Mouse (Mus musculus) kidney, embryonic 14.5 days (tissue): Measurements from ENCODE around the gene Irf8. TPM values are rescaled to one million over a fixed set of nuclear protein-coding genes. Genes with fewer than 3 reads are reported as not detected.

Experiments used
- ATAC-seq: fragments of 200-750 bp; cut with Nextera tagmentation; 2 replicates; pipeline ENCODE4 v1.8.0; 2017; ENCODE audit warnings: moderate number of reproducible peaks, mild to moderate bottlenecking, moderate TSS enrichment, moderate library complexity; ENCODE audit not compliant: low FRiP score, low TSS enrichment
- H3K27ac ChIP-seq: fragments of 300-500 bp; sonication (generic); 2 replicates; pipeline ENCODE4 v1.5.1; 2014; ENCODE audit warnings: low read depth, mild to moderate bottlenecking, low read length, moderate library complexity, mixed read lengths
- H3K27me3 ChIP-seq: fragments of 300-500 bp; sonication (generic); 2 replicates; pipeline ENCODE4 v1.6.1; 2014; ENCODE audit warnings: mild to moderate bottlenecking, low read length; ENCODE audit not compliant: control insufficient read depth, insufficient read depth
- H3K36me3 ChIP-seq: fragments of 300-500 bp; sonication (generic); 2 replicates; pipeline ENCODE4 v1.6.1; 2014; ENCODE audit warnings: low read length, mixed read lengths; ENCODE audit not compliant: control insufficient read depth, insufficient read depth
- H3K4me1 ChIP-seq: fragments of 300-500 bp; sonication (generic); 2 replicates; pipeline ENCODE4 v1.6.1; 2014; ENCODE audit warnings: low read length, mixed read lengths; ENCODE audit not compliant: control insufficient read depth, insufficient read depth
- H3K4me2 ChIP-seq: fragments of 300-500 bp; sonication (generic); replicated peaks from 2 replicates; pipeline ENCODE4 v1.6.1; 2014; ENCODE audit warnings: low read depth, mild to moderate bottlenecking, low read length
- H3K4me3 ChIP-seq: fragments of 300-500 bp; sonication (generic); 2 replicates; pipeline ENCODE4 v1.5.1; 2014; ENCODE audit warnings: mild to moderate bottlenecking, low read length
- H3K9ac ChIP-seq: fragments of 300-500 bp; sonication (generic); 2 replicates; pipeline ENCODE4 v1.6.1; 2014; ENCODE audit warnings: low read depth, mild to moderate bottlenecking, low read length, moderate library complexity
- H3K9me3 ChIP-seq: fragments of 300-500 bp; sonication (generic); 2 replicates; pipeline ENCODE4 v1.6.1; 2016; ENCODE audit warnings: low read length; ENCODE audit not compliant: control insufficient read depth
- WGBS: fragments of 180-500 bp; shearing (Covaris S2); extraction: QIAGEN DNeasy Blood & Tissue Kit; methylation state at CpG from one replicate; pipeline ENCODE4 v1.1.7; 2014; 5-methylcytosine and 5-hydroxymethylcytosine counted together
- polyA plus RNA-seq: library from polyadenylated mRNA; unstranded; fragments of >200 nt; fragmentation: Nextera tagmentation; extraction: Ambion mirVana; gene quantifications from 2 replicates; pipeline ENCODE4 v1.2.1, GENCODE M21; 2014

Gene Irf8
- polyA plus RNA-seq, 1 experiment from 2014 or later: 5.6 TPM

GRCm38 (mm10) chr8:120726051-120726450 lies 10.1 kb upstream of the Irf8 start:
- H3K4me3 ChIP-seq: no peak overlapping the region
- H3K4me2 ChIP-seq: no peak overlapping the region
- H3K27ac ChIP-seq: no peak overlapping the region
- H3K36me3 ChIP-seq: no peaks in the 10 kb centered on the region
- 0 out of 2 replicates have a peak, but pooled peaks cover 3% of the 10 kb centered on the region for H3K27me3 ChIP-seq
- no peaks in the 10 kb centered on the region; the same call in 1 of the 2 replicates for H3K9me3 ChIP-seq
- 66% methylated on average over 5 of the region's 5 CpGs for WGBS
- H3K4me1 ChIP-seq: 0 out of 2 replicates have a peak, but pooled peaks cover 7% of the 10 kb centered on the region
- no peak overlapping the region for H3K9ac ChIP-seq
- no peak for ATAC-seq

GRCm38 (mm10) chr8:120728488-120729160 lies 7.5 kb upstream of the Irf8 start:
- ATAC-seq: no peak
- no peak overlapping the region for H3K4me3 ChIP-seq
- 52% methylated on average over 9 of the region's 9 CpGs for WGBS
- no peaks in the 10 kb centered on the region for H3K36me3 ChIP-seq
- no peak overlapping the region for H3K9ac ChIP-seq
- 0 out of 2 replicates have a peak, but pooled peaks cover 7% of the 10 kb centered on the region for H3K4me1 ChIP-seq
- H3K9me3 ChIP-seq: no peaks in the 10 kb centered on the region; the same call in 1 of the 2 replicates
- 0 out of 2 replicates have a peak, but pooled peaks cover 3% of the 10 kb centered on the region for H3K27me3 ChIP-seq
- H3K4me2 ChIP-seq: no peak overlapping the region
- no peak overlapping the region for H3K27ac ChIP-seq

GRCm38 (mm10) chr8:120731582-120731981 lies 4.6 kb upstream of the Irf8 start:
- H3K36me3 ChIP-seq: no peaks in the 10 kb centered on the region
- no peak for ATAC-seq
- H3K4me1 ChIP-seq: no peaks in the 10 kb centered on the region
- H3K4me3 ChIP-seq: no peak overlapping the region
- 43% methylated on average over 14 of the region's 14 CpGs for WGBS
- H3K4me2 ChIP-seq: no peak overlapping the region
- no peaks in the 10 kb centered on the region for H3K9me3 ChIP-seq
- no peak overlapping the region for H3K9ac ChIP-seq
- H3K27me3 ChIP-seq: peaks cover 18% of the 10 kb centered on the region
- H3K27ac ChIP-seq: no peak overlapping the region

GRCm38 (mm10) chr8:120732068-120732467 lies 4.1 kb upstream of the Irf8 start:
- ATAC-seq: no peak
- H3K36me3 ChIP-seq: no peaks in the 10 kb centered on the region
- no peak overlapping the region for H3K4me3 ChIP-seq
- peaks cover 18% of the 10 kb centered on the region for H3K27me3 ChIP-seq
- no peak overlapping the region for H3K4me2 ChIP-seq
- no peak overlapping the region for H3K9ac ChIP-seq
- no peaks in the 10 kb centered on the region for H3K9me3 ChIP-seq
- H3K27ac ChIP-seq: no peak overlapping the region
- no peaks in the 10 kb centered on the region for H3K4me1 ChIP-seq
- 45% methylated on average over 5 of the region's 6 CpGs for WGBS

GRCm38 (mm10) chr8:120736486-120736885 lies 328 bp downstream of the Irf8 start:
- Histone ChIP-seq H3K27me3 (peaks cover 21% of the 10 kb centered on the region), H3K9me3 (no peaks in the 10 kb centered on the region), H3K4me3 (peak overlapping the region; percentile 42), H3K9ac (peak overlapping the region; percentile 28; the same call in 1 of the 2 replicates), H3K4me1 (no peaks in the 10 kb centered on the region), H3K4me2 (peak overlapping the region; percentile 88), H3K27ac (no peak overlapping the region), H3K36me3 (no peaks in the 10 kb centered on the region)
- under 1% methylated on average over 11 of the region's 11 CpGs for WGBS
- ATAC-seq: no peak

- Histone ChIP-seq H3K4me2 (no peak overlapping the region), H3K9ac (no peak overlapping the region), H3K27ac (no peak overlapping the region), H3K4me1 (no peaks in the 10 kb centered on the region), H3K36me3 (no peaks in the 10 kb centered on the region), H3K27me3 (peaks cover 21% of the 10 kb centered on the region), H3K9me3 (no peaks in the 10 kb centered on the region), H3K4me3 (no peak overlapping the region)
- no peak for ATAC-seq
- WGBS: 58% methylated on average over 7 of the region's 7 CpGs
These were observed 1.0 kb downstream of the Irf8 start for GRCm38 (mm10) chr8:120737166-120737565.

GRCm38 (mm10) chr8:120738771-120739170 lies 2.6 kb downstream of the Irf8 start:
- peaks cover 21% of the 10 kb centered on the region for H3K27me3 ChIP-seq
- no peaks in the 10 kb centered on the region for H3K9me3 ChIP-seq
- no peak overlapping the region for H3K4me2 ChIP-seq
- H3K27ac ChIP-seq: no peak overlapping the region
- H3K9ac ChIP-seq: no peak overlapping the region
- H3K4me1 ChIP-seq: peaks cover 2% of the 10 kb centered on the region
- WGBS: 87% methylated on average over 4 of the region's 4 CpGs
- no peaks in the 10 kb centered on the region for H3K36me3 ChIP-seq
- no peak overlapping the region for H3K4me3 ChIP-seq
- ATAC-seq: no peak

- Histone ChIP-seq H3K27ac (no peak overlapping the region), H3K4me3 (no peak overlapping the region), H3K4me1 (peaks cover 8% of the 10 kb centered on the region), H3K27me3 (peaks cover 16% of the 10 kb centered on the region), H3K9ac (no peak overlapping the region), H3K36me3 (no peaks in the 10 kb centered on the region), H3K9me3 (no peaks in the 10 kb centered on the region), H3K4me2 (no peak overlapping the region)
- WGBS: 82% methylated on average over 15 of the region's 15 CpGs
- ATAC-seq: no peak
These were observed 3.4 kb downstream of the Irf8 start for GRCm38 (mm10) chr8:120739526-120739925.

GRCm38 (mm10) chr8:120740579-120740978 lies 4.4 kb downstream of the Irf8 start:
- no peak for ATAC-seq
- no peak overlapping the region for H3K27ac ChIP-seq
- H3K9ac ChIP-seq: no peak overlapping the region
- H3K27me3 ChIP-seq: peaks cover 10% of the 10 kb centered on the region; the same call in 1 of the 2 replicates
- no peaks in the 10 kb centered on the region for H3K36me3 ChIP-seq
- WGBS: 44% methylated on average over 2 of the region's 2 CpGs
- H3K4me1 ChIP-seq: peaks cover 14% of the 10 kb centered on the region
- no peak overlapping the region for H3K4me3 ChIP-seq
- H3K9me3 ChIP-seq: no peaks in the 10 kb centered on the region
- H3K4me2 ChIP-seq: no peak overlapping the region
